Mouse (Mus musculus) limb, embryonic 14.5 days (tissue): ENCODE measurements around the gene Ica1. TPM values are rescaled to one million over a fixed set of nuclear protein-coding genes. Genes with fewer than 3 reads are reported as not detected.

Source experiments
- ATAC-seq: fragments of 200-750 bp; cut with Nextera tagmentation; 2 replicates; pipeline ENCODE4 v1.8.0; 2017; ENCODE audit warnings: low read depth, moderate number of reproducible peaks, moderate TSS enrichment; ENCODE audit not compliant: low FRiP score
- DNase-seq: peaks from one replicate; pipeline ENCODE4 v3.0.0-alpha.2; 2015; ENCODE audit warnings: low spot score
- H3K27ac ChIP-seq: fragments of 300-500 bp; sonication (generic); replicated peaks from 2 replicates; pipeline ENCODE4 v1.5.1; 2014; ENCODE audit warnings: low read depth, mild to moderate bottlenecking, low read length, moderate library complexity, mixed read lengths
- H3K27me3 ChIP-seq: fragments of 300-500 bp; sonication (generic); 2 replicates; pipeline ENCODE4 v1.6.1; 2014; ENCODE audit warnings: low read length, mixed read lengths; ENCODE audit not compliant: control insufficient read depth, insufficient read depth
- H3K36me3 ChIP-seq: fragments of 300-500 bp; sonication (generic); 2 replicates; pipeline ENCODE4 v1.6.1; 2014; ENCODE audit warnings: mild to moderate bottlenecking, low read length, moderate library complexity, mixed read lengths; ENCODE audit not compliant: control insufficient read depth, insufficient read depth
- H3K4me1 ChIP-seq: fragments of 300-500 bp; sonication (generic); 2 replicates; pipeline ENCODE4 v1.6.1; 2014; ENCODE audit warnings: antibody characterized with exemption, low read length, mixed read lengths; ENCODE audit not compliant: control insufficient read depth, insufficient read depth
- H3K4me2 ChIP-seq: fragments of 300-500 bp; sonication (generic); replicated peaks from 2 replicates; pipeline ENCODE4 v1.6.1; 2014; ENCODE audit warnings: low read depth, mild to moderate bottlenecking, low read length, moderate library complexity; ENCODE audit not compliant: severe bottlenecking
- H3K4me3 ChIP-seq: fragments of 300-500 bp; sonication (generic); replicated peaks from 2 replicates; pipeline ENCODE4 v1.5.1; 2014; ENCODE audit warnings: low read length
- H3K9ac ChIP-seq: fragments of 300-500 bp; sonication (generic); 2 replicates; pipeline ENCODE4 v1.6.1; 2014; ENCODE audit warnings: mild to moderate bottlenecking, low read depth, low read length, moderate library complexity; ENCODE audit not compliant: severe bottlenecking
- H3K9me3 ChIP-seq: fragments of 300-500 bp; sonication (generic); 2 replicates; pipeline ENCODE4 v1.6.1; 2016; ENCODE audit warnings: low read length; ENCODE audit not compliant: control insufficient read depth
- POLR2A ChIP-seq: fragments of 200-500 bp; IDR thresholded peaks from 2 replicates; pipeline ENCODE4 v1.8.0; 2012; ENCODE audit warnings: inconsistent platforms, mild to moderate bottlenecking, moderate library complexity, borderline replicate concordance; ENCODE audit not compliant: insufficient read depth, insufficient read length; ENCODE audit errors: extremely low read depth
- WGBS: fragments of 180-500 bp; shearing (Covaris S2); extraction: QIAGEN DNeasy Blood & Tissue Kit; methylation state at CpG from one replicate; pipeline ENCODE4 v1.1.7; 2014; 5-methylcytosine and 5-hydroxymethylcytosine counted together
- polyA plus RNA-seq, 2 experiments: library from polyadenylated mRNA; depleted of rRNA in 1 of 2; stranded (reverse) in 1 of 2; unstranded in 1 of 2; fragments of >200 nt; fragmentation: Nextera tagmentation in 1 of 2; extraction: Ambion mirVana in 1 of 2; gene quantifications; 2 replicates each; pipeline versions ENCODE4 v1.2.1 to v1.2.3; 2012 to 2014

Ica1 gene
- polyA plus RNA-seq, 2 experiments: 6.4 to 14.7 TPM

- ATAC-seq: peak; percentile 75
- WGBS: 43% methylated on average over 8 of the region's 8 CpGs
Measured at GRCm38 (mm10) chr6:8735657-8736492, 42.4 kb downstream of the Ica1 start.

GRCm38 (mm10) chr6:8735044-8735443 lies 43.2 kb downstream of the Ica1 start:
- H3K9me3 ChIP-seq: no peaks in the 10 kb centered on the region
- H3K9ac ChIP-seq: no peak overlapping the region
- peaks cover 8% of the 10 kb centered on the region; the same call in 1 of the 2 replicates for H3K4me1 ChIP-seq
- 58% methylated on average over 3 of the region's 3 CpGs for WGBS
- ATAC-seq (no peak), DNase-seq (no peak)
- no peak overlapping the region for H3K4me2 ChIP-seq
- no peak for TF ChIP-seq POLR2A
- no peaks in the 10 kb centered on the region for H3K27me3 ChIP-seq
- H3K4me3 ChIP-seq: no peak overlapping the region
- no peaks in the 10 kb centered on the region for H3K36me3 ChIP-seq
- H3K27ac ChIP-seq: no peak overlapping the region

More at GRCm38 (mm10) chr6:8735657-8736492, 42.4 kb downstream of the Ica1 start:
- Histone ChIP-seq H3K27ac (no peak overlapping the region), H3K4me1 (peaks cover 9% of the 10 kb centered on the region; the same call in 1 of the 2 replicates), H3K9ac (no peak overlapping the region), H3K9me3 (no peaks in the 10 kb centered on the region), H3K4me2 (no peak overlapping the region), H3K4me3 (no peak overlapping the region), H3K27me3 (no peaks in the 10 kb centered on the region), H3K36me3 (no peaks in the 10 kb centered on the region)
- peak; percentile 82 for DNase-seq
- no peak for TF ChIP-seq POLR2A

- Histone ChIP-seq H3K4me1 (peaks cover 6% of the 10 kb centered on the region; the same call in 1 of the 2 replicates), H3K9me3 (no peaks in the 10 kb centered on the region), H3K4me2 (no peak overlapping the region), H3K27ac (no peak overlapping the region), H3K9ac (no peak overlapping the region), H3K36me3 (0 out of 2 replicates have a peak, but pooled peaks cover 3% of the 10 kb centered on the region), H3K27me3 (no peaks in the 10 kb centered on the region), H3K4me3 (no peak overlapping the region)
- DNase-seq: no peak
- WGBS: 22% methylated on average over 5 of the region's 5 CpGs
- TF ChIP-seq POLR2A: no peak
- ATAC-seq: no peak
Measured at GRCm38 (mm10) chr6:8732492-8732891, 45.8 kb downstream of the Ica1 start.

GRCm38 (mm10) chr6:8731656-8732191 lies 46.6 kb downstream of the Ica1 start:
- ATAC-seq (no peak), DNase-seq (no peak)
- 13% methylated on average over 4 of the region's 4 CpGs for WGBS

GRCm38 (mm10) chr6:8730433-8730832 lies 47.9 kb downstream of the Ica1 start:
- Histone ChIP-seq H3K9ac (no peak overlapping the region), H3K4me2 (no peak overlapping the region), H3K27me3 (no peaks in the 10 kb centered on the region), H3K36me3 (0 out of 2 replicates have a peak, but pooled peaks cover 3% of the 10 kb centered on the region), H3K4me1 (0 out of 2 replicates have a peak, but pooled peaks cover 3% of the 10 kb centered on the region), H3K4me3 (no peak overlapping the region), H3K9me3 (no peaks in the 10 kb centered on the region), H3K27ac (no peak overlapping the region)
- DNase-seq (no peak), ATAC-seq (no peak)
- TF ChIP-seq POLR2A: no peak
- WGBS: 80% methylated on average over 2 of the region's 2 CpGs

More at GRCm38 (mm10) chr6:8731656-8732191, 46.6 kb downstream of the Ica1 start:
- no peaks in the 10 kb centered on the region for H3K27me3 ChIP-seq
- no peak overlapping the region for H3K9ac ChIP-seq
- no peaks in the 10 kb centered on the region for H3K9me3 ChIP-seq
- H3K4me3 ChIP-seq: no peak overlapping the region
- no peak for TF ChIP-seq POLR2A
- H3K4me2 ChIP-seq: no peak overlapping the region
- H3K4me1 ChIP-seq: peaks cover 6% of the 10 kb centered on the region; the same call in 1 of the 2 replicates
- 0 out of 2 replicates have a peak, but pooled peaks cover 3% of the 10 kb centered on the region for H3K36me3 ChIP-seq
- no peak overlapping the region for H3K27ac ChIP-seq
